Mouse (Mus musculus): ENCODE data around the gene Uba1. TPM values are rescaled to one million over a fixed set of nuclear protein-coding genes. Genes with fewer than 3 reads are reported as not detected.
A peak's percentile ranks its signal among the peaks of the same experiment; 100 is the strongest.

Gene Uba1
- total RNA-seq, 2 experiments from 2014 or later: 348 to 400 TPM

GRCm38 (mm10) chrX:20704295-20705082 is 46.4 kb downstream of the Uba1 start:
- DNase-seq (ENCODE audit: low spot score in 2 of 2): peak; percentile 43 to 56

- no peak for DNase-seq (ENCODE audit: low spot score in 2 of 2)
Observed at GRCm38 (mm10) chrX:20705083-20705402, 46.9 kb downstream of the Uba1 start.

- no peak for DNase-seq (ENCODE audit: low spot score in 2 of 2)
Observed at GRCm38 (mm10) chrX:20728681-20729080, 70.6 kb downstream of the Uba1 start.

GRCm38 (mm10) chrX:20730048-20730447 is 71.9 kb downstream of the Uba1 start:
- DNase-seq (ENCODE audit: low spot score in 2 of 2): peak in 1 of 2 experiments; percentile 3

Other genes starting within 250 kb of the Uba1 start
- gene Jade3, start 232.6 kb upstream of the Uba1 start, total RNA-seq (2021): 10 to 100 TPM in 1 of 2 experiments, 1 to 10 TPM in 1; 8.2 to 11.1 TPM
- gene Rgn, start 108.5 kb upstream of the Uba1 start, total RNA-seq (2021): 10 to 100 TPM in 1 of 2 experiments, 1 to 10 TPM in 1; 3.9 to 35.1 TPM
- gene Rbm10, start 40.8 kb upstream of the Uba1 start, total RNA-seq (2021): 10 to 100 TPM; 34.5 to 39.9 TPM
- gene Ndufb11, start 40.7 kb upstream of the Uba1 start, total RNA-seq (2021): 100 to 1,000 TPM; 271 to 272 TPM
- 100 to 1,000 TPM; 173 to 185 TPM for gene Cdk16, start 29.6 kb downstream of the Uba1 start, total RNA-seq (2021)
- gene Usp11, start 45.6 kb downstream of the Uba1 start, total RNA-seq (2021): 10 to 100 TPM; 49.7 to 53.2 TPM
- 100 to 1,000 TPM; 161 to 168 TPM for gene Araf, start 139.5 kb downstream of the Uba1 start, total RNA-seq (2021)
- gene Timp1, start 211.8 kb downstream of the Uba1 start, total RNA-seq (2021): 10 to 100 TPM; 42.4 to 44.6 TPM

Measured in adrenal gland, postnatal 4 days (tissue).